Mouse (Mus musculus): Measurements from ENCODE around the gene Rnf135. TPM values are rescaled to one million over a fixed set of nuclear protein-coding genes. Genes with fewer than 3 reads are reported as not detected.
A peak's percentile ranks its signal among the peaks of the same experiment; 100 is the strongest.
"Not testable (repeated sequence)": the region's sequence is repeated elsewhere in the genome, so short reads cannot be mapped to it uniquely, and the experiment has no call there.

Gene Rnf135
- polyA plus RNA-seq, 1 experiment: 8.1 TPM

DNA sequence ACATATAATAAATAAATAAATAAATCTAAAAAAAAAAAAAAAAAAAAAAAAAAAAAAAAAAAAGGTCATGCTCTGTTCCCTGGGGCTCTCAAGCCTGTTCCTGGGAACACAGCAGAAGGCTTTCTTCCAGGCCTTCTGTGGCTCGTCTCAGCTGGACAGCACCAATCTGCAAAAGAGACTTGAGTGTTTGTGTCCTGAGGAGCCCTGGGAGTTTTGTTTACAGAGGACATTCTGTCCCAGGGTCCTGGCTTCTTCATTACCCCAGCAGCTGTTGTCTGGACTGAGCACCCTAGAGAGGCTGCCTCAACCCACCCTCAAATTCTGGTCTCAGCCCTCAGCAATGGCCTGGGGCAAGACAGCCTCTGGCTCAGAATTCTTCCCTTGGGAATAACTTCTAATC is 35.3 kb upstream of the Rnf135 start:
- 31% methylated on average over 1 of the region's 1 CpGs for WGBS
- peaks cover 1% of the 10 kb centered on the region; the same call in 1 of the 2 replicates for H3K4me1 ChIP-seq (ENCODE audit: control insufficient read depth, insufficient read depth, low read length)
- DNase-seq: no peak
- no peak overlapping the region for H3K4me3 ChIP-seq (replicated peaks; ENCODE audit: extremely low read depth, low read depth, low read length)
- no peak for TF ChIP-seq CTCF (IDR thresholded peaks at IDR 0.05; ENCODE audit: insufficient read depth, low read length)
- TF ChIP-seq POLR2A (IDR thresholded peaks at IDR 0.05; ENCODE audit: borderline replicate concordance, extremely low read depth, low read depth, low read length): no peak

DNA sequence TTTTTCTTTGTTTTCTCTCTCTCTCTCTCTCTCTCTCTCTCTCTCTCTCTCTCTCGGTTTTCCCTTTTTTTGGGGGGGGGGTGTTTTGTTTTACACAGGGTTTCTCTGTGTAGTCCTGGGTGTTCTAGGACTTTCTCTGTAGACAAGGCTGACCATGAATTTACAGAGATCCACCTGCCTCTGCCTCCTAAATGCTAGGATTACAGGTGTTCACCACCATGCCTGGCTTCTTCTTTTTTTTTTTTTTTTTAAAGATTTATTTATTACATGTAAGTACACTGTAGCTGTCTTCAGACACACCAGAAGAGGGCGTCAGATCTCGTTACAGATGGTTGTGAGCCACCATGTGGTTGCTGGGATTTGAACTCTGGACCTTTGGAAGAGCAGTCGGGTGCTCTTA is 34.7 kb upstream of the Rnf135 start:
- DNase-seq: not testable (repeated sequence)
- 36% methylated on average over 1 of the region's 4 CpGs for WGBS

DNA sequence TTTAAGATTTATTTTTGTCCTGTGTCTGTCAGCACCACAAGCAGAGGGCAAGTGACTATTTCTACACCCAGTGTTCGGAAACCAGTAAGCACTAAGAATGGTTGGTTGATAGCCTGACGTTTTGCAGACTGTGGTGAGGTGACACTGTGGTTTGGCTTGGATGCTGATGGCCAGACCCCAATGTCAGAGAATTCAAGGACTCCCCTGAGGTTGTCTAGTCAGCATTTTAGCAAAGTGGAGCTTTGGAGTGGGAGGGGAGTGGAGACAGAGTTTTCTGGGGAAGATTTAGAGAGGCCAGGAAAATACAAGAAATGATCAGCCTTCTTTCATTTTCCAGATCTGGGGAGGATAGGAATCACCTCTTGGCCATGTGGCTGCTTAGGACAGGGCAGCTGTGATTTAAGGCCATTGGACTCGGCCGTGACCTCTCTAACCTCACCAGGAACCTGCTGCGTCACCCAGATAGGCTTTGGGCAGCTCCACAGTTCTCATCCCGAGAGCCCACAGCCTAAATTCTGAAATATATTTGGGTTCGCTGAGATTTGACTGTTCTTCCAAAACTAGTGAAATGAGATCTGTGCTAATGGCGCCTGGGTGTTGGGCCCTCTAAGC is 34.1 kb upstream of the Rnf135 start:
- WGBS: 79% methylated on average over 8 of the region's 8 CpGs

More for the DNA sequence above, 34.7 kb upstream of the Rnf135 start:
- not testable (repeated sequence) for H3K4me3 ChIP-seq (replicated peaks; ENCODE audit: extremely low read depth, low read depth, low read length); H3K4me1 ChIP-seq (ENCODE audit: control insufficient read depth, insufficient read depth, low read length)

DNA sequence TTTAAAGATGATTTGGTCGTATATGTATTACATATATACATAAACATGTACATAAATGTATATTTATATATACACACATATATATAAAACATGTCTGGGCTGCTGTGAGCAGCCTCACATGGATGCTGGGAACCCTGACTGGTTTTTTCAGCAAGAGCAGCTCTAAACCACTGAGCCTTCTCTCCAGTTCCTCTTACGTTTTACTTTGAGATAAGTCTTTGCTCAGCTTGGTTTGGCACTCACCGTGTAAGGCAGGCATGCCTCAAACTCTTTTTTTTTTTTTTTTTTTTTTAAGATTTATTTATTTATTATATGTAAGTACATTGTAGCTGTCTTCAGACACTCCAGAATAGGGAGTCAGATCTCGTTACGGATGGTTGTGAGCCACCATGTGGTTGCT is 33.1 kb upstream of the Rnf135 start:
- no peak overlapping the region for H3K4me3 ChIP-seq (replicated peaks; ENCODE audit: extremely low read depth, low read depth, low read length)
- H3K4me1 ChIP-seq (ENCODE audit: control insufficient read depth, insufficient read depth, low read length): peaks cover 4% of the 10 kb centered on the region; the same call in 1 of the 2 replicates
- DNase-seq: no peak
- 45% methylated on average over 5 of the region's 5 CpGs for WGBS
- TF ChIP-seq POLR2A (IDR thresholded peaks at IDR 0.05; ENCODE audit: borderline replicate concordance, extremely low read depth, low read depth, low read length) (no peak), CTCF (IDR thresholded peaks at IDR 0.05; ENCODE audit: insufficient read depth, low read length) (no peak)

More for the DNA sequence above, 34.1 kb upstream of the Rnf135 start:
- no peak overlapping the region for H3K4me3 ChIP-seq (replicated peaks; ENCODE audit: extremely low read depth, low read depth, low read length)
- DNase-seq: no peak
- TF ChIP-seq POLR2A (IDR thresholded peaks at IDR 0.05; ENCODE audit: borderline replicate concordance, extremely low read depth, low read depth, low read length) (no peak), CTCF (IDR thresholded peaks at IDR 0.05; ENCODE audit: insufficient read depth, low read length) (no peak)
- peaks cover 4% of the 10 kb centered on the region; the same call in 1 of the 2 replicates for H3K4me1 ChIP-seq (ENCODE audit: control insufficient read depth, insufficient read depth, low read length)

DNA sequence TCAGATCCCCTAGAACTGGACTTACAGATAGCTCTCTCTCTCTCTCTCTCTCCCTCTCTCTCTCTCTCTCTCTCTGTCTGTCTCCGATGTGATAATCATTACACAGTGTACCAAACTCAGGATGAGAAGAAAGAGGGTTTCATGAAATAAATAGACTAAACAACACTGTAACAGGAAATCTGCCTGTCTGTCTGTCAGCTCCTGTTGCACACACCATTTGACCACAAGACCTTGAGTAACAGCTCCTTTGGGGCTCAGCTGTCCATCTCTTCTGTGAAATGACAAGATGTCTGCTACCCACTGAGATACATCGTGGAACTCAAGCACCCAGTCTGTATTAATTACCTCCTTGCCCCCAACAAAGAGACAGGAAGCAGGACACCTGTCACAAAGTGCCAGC is 32.1 kb upstream of the Rnf135 start:
- no peak overlapping the region for H3K4me3 ChIP-seq (replicated peaks; ENCODE audit: extremely low read depth, low read depth, low read length)
- TF ChIP-seq CTCF (IDR thresholded peaks at IDR 0.05; ENCODE audit: insufficient read depth, low read length) (no peak), POLR2A (IDR thresholded peaks at IDR 0.05; ENCODE audit: borderline replicate concordance, extremely low read depth, low read depth, low read length) (no peak)
- H3K4me1 ChIP-seq (ENCODE audit: control insufficient read depth, insufficient read depth, low read length): peaks cover 4% of the 10 kb centered on the region; the same call in 1 of the 2 replicates
- WGBS: 34% methylated on average over 2 of the region's 2 CpGs
- DNase-seq: no peak

DNA sequence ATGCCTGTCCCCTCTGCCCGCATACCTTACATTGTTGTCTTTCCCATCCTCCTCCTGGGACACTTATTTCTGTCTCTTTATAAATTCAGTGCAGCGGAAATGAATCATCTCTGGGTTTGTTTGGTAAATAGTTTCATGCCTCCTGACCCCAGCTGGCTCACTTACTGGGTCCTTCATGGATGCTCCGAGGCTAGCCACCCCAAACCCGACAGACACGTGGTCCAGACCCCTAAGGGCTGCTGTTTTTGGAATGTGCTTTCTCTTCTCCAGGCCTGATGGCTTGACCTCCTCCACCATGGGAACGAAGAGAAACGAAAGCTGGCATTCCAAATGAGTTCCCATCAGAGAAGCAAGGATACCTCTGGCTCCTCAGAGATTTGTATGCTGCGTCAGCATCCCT is 31.3 kb upstream of the Rnf135 start:
- TF ChIP-seq CTCF (IDR thresholded peaks at IDR 0.05; ENCODE audit: insufficient read depth, low read length) (no peak), POLR2A (IDR thresholded peaks at IDR 0.05; ENCODE audit: borderline replicate concordance, extremely low read depth, low read depth, low read length) (no peak)
- H3K4me1 ChIP-seq (ENCODE audit: control insufficient read depth, insufficient read depth, low read length): peaks cover 4% of the 10 kb centered on the region; the same call in 1 of the 2 replicates
- WGBS: 59% methylated on average over 8 of the region's 8 CpGs
- no peak overlapping the region for H3K4me3 ChIP-seq (replicated peaks; ENCODE audit: extremely low read depth, low read depth, low read length)
- no peak for DNase-seq

DNA sequence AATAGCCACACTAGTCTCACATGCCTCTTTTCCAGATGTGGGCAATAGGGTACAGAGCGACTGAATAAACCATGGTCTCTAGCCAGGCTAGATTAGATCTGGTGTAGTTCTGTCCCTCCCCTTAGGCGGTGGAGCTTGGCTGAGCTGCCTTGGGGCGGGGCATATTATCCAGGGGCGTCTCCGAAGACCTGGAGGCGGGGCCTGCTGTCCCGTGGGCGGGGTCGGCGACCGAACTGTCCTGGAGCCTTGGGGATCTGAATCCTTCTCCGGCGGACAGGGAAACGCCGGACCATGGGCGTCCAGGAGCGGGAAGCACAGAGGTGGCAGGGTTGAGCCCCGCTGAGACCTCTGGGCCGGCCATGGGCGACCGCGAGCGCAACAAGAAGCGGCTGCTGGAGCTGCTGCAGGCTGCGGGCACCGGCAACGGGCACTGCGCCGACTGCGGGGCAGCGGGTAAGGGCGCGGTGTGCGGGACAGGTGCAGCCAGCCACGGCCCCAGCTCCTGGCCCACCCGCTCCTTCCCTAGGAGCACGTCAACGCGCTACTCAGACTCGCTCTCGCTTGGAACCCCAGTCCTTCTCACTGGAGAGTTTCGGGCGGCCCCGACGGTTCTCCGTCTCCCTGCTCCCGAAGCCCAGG is 29.7 kb upstream of the Rnf135 start, which contains the start of gene Adap2:
Adap2 (plus strand) TSS at position 249 of the 639 bp plus-strand sequence.
- peak; percentile 95 for DNase-seq
- no peak for TF ChIP-seq CTCF (IDR thresholded peaks at IDR 0.05; ENCODE audit: insufficient read depth, low read length)
- TF ChIP-seq POLR2A (IDR thresholded peaks at IDR 0.05; ENCODE audit: borderline replicate concordance, extremely low read depth, low read depth, low read length): peak; percentile 69; the same call in 1 of the 2 replicates
- WGBS: 2% methylated on average over 47 of the region's 47 CpGs
- peaks cover 4% of the 10 kb centered on the region; the same call in 1 of the 2 replicates for H3K4me1 ChIP-seq (ENCODE audit: control insufficient read depth, insufficient read depth, low read length)
- H3K4me3 ChIP-seq (replicated peaks; ENCODE audit: extremely low read depth, low read depth, low read length): peak within 1 kb of the TSS; percentile 72

DNA sequence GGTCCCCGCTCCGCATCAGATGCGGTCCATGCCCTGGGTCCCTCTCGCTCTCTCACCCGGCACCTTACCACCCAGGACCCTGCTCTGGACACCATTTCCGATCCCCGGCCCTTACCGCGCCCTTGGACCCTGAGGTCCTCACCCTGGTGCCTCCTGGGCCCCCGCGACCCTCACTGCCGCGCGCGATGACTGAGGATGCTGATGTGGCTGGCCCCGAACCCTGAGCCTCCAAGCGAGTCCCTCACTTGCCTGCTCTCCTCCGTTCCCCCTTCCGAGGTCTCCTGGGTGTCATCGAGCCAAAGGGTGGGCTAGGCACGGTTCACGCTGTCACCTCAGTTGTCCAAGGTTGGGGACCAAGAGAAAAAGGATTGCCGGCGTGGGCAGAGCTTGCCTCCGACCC is 29.1 kb upstream of the Rnf135 start:
- peaks cover 4% of the 10 kb centered on the region; the same call in 1 of the 2 replicates for H3K4me1 ChIP-seq (ENCODE audit: control insufficient read depth, insufficient read depth, low read length)
- no peak for DNase-seq
- peak overlapping the region; percentile 72 for H3K4me3 ChIP-seq (replicated peaks; ENCODE audit: extremely low read depth, low read depth, low read length)
- TF ChIP-seq POLR2A (IDR thresholded peaks at IDR 0.05; ENCODE audit: borderline replicate concordance, extremely low read depth, low read depth, low read length): no peak
- no peak for TF ChIP-seq CTCF (IDR thresholded peaks at IDR 0.05; ENCODE audit: insufficient read depth, low read length)
- WGBS: 30% methylated on average over 25 of the region's 25 CpGs

DNA sequence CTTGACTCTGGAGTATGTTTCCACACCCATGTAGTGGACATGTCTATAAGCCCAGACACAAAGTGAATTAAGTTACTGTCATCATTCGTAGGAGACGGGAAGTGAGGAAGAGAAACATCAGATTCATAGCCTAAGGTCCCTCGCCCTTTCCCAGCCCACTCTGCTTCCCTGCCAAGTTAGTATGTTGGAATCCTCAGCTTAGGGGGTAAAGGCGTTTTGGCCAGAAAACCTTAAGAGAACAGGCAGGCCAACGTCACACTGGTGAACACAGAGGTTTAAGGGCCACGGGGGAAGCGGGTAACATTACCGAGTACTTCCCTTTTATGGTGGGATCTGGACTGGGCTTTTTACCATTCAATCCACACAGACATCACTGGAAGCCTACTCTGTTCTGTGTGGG is 28.1 kb upstream of the Rnf135 start:
- WGBS: 63% methylated on average over 8 of the region's 8 CpGs
- Histone ChIP-seq H3K4me3 (replicated peaks; ENCODE audit: extremely low read depth, low read depth, low read length) (peak overlapping the region; percentile 72), H3K4me1 (ENCODE audit: control insufficient read depth, insufficient read depth, low read length) (peaks cover 4% of the 10 kb centered on the region; the same call in 1 of the 2 replicates)
- TF ChIP-seq POLR2A (IDR thresholded peaks at IDR 0.05; ENCODE audit: borderline replicate concordance, extremely low read depth, low read depth, low read length) (no peak), CTCF (IDR thresholded peaks at IDR 0.05; ENCODE audit: insufficient read depth, low read length) (no peak)
- DNase-seq: no peak

DNA sequence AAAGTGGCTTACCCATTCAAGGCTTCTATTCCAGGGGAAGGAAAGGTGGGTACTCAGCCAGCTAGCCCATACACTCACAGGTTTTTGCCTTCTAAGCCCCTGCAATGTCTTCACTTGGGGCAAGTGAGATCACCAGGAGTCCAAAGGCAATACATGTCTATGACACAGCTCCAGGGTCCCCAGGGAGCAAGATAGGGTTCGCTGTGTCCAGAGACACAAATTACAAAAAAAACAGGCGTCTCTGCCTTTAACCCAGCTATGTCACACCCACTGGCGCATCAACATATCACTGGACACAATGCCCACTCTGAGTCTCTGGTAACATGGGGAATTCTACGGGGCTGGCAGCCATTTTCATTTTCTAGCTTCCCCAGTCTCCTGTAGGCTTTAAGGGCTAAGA is 27.7 kb upstream of the Rnf135 start:
- Histone ChIP-seq H3K4me3 (replicated peaks; ENCODE audit: extremely low read depth, low read depth, low read length) (peak overlapping the region; percentile 72), H3K4me1 (ENCODE audit: control insufficient read depth, insufficient read depth, low read length) (peaks cover 4% of the 10 kb centered on the region; the same call in 1 of the 2 replicates)
- DNase-seq: no peak
- 83% methylated on average over 4 of the region's 4 CpGs for WGBS
- TF ChIP-seq CTCF (IDR thresholded peaks at IDR 0.05; ENCODE audit: insufficient read depth, low read length): no peak
- no peak for TF ChIP-seq POLR2A (IDR thresholded peaks at IDR 0.05; ENCODE audit: borderline replicate concordance, extremely low read depth, low read depth, low read length)
